Mouse (Mus musculus): ENCODE measurements around the gene Olfr149.
"Not testable (repeated sequence)": the region's sequence is repeated elsewhere in the genome, so short reads cannot be mapped to it uniquely, and the experiment has no call there.

The Olfr149 gene

DNA sequence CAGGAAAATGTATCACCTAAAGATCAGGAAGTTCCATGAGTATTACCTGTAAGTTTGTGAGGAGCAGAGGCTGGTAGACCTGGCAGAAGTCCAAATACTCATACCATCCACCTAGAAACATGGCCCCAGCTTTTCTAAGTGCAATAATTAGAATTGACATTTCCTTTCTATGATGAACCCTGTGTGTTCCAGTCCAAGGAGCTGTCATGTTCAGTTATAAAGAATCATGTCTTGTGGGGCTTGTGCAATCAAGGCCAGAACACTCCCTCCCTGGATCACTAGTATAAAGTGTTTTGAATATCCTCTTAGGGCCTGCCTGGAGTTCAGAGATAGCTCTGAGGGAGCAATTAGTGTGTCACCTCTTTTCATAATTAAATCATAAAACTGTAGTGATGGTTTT lies at the start of gene Olfr149:
Gene Olfr149, minus strand, starts transcription at position 101 of the 400 bp plus-strand sequence.
- DNase-seq = no peak

DNA sequence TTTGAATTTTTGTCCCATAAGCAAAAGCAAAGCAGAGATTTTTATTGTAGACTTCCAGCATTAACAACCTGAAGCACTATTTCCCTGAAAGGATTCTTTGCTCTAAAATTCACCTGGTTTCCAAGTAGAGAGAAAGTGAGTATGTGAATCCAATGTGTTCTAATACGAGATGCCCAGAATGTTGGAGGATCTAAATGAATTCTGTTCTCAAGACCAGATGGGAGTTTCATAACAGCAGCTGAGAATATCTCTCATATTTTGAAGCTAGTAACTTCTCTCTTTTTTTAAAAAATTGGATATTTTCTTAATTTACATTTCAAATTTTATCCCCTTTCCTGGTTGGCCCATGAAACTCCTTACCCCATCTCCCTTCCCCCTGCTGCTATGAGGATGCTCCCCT lies 39.5 kb upstream of the Olfr149 start:
- no peak for DNase-seq

DNA sequence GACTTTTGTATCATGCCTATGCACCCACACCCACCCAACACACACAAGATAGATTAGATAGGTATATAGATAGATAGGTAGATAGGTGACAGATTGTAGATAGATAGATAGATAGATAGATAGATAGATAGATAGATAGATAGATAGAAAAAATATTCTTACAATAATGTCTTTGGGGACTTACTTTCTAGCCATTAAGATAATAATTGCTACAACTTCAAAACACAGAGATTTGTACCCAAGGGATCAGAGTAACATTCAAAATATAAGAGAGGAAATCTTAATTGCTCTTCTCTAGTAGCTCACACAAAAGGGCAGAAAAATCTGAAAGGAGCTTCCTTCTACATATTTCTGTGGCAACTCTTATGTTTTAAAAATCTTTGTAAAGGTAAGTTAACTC lies 39.0 kb upstream of the Olfr149 start, which contains the start of gene Olfr967:
Gene Olfr967, plus strand, starts transcription at position 301 of the 400 bp plus-strand sequence.
- DNase-seq = no peak

DNA sequence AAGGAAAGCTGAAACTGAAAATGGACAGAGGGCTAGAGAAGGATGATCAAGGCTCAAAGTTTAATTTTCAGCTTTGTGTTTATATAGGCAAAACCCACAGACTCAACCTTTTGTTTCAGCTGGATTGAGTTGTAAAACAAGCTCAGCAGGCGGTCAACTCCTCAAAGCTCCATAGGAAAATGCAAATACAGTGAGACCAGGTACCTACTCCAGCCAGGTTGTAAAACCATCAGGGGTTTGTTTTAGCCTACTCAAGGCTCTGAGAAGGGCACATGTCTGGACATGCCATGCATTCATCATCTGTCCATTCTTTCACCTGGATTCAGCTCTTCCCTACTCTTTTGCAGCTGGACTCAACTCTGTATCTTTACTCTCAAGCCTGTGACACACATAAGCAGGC lies 33.8 kb upstream of the Olfr149 start:
- DNase-seq = no peak

DNA sequence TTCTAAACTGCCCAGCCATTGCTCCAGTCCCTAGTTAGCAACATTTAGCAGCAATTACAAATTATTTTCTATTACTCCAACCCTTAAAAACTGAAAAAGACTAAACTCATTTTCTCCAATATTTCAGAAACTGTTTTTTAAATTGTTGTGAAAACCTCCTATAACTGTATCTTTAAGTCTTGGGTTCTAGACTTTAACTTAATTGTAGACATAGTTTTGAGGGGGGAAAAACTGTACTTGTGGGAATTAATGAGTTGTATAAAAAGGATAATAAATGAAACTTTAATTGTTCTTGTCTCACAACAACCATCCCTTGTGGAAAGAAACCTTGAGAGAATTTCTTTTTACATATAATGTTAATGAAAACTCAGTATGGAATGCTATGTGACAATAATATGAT lies 23.8 kb upstream of the Olfr149 start, which contains the start of gene Olfr150:
Gene Olfr150, plus strand, starts transcription at position 301 of the 400 bp plus-strand sequence.
- no peak for DNase-seq

DNA sequence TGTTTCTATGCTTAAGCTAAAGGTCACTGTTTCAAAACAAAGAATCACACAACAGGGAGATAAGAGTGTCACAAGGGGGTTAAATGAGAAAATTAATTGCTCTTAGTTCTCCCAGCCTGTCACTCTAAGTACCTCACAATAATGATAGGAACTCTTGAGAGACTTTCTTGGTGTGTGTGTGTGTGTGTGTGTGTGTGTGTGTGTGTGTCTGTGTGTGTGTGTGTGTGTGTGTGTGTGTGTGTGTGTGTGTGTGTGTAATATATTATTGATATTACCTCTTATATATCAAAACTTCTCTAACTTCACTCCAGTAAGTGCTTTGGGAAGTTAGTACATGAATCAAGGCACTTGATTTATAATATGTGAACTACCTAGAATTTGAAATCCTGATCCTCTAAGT lies 4.1 kb upstream of the Olfr149 start, which contains the start of gene Olfr965:
Gene Olfr965, plus strand, starts transcription at position 301 of the 400 bp plus-strand sequence.
- no peak for DNase-seq

DNA sequence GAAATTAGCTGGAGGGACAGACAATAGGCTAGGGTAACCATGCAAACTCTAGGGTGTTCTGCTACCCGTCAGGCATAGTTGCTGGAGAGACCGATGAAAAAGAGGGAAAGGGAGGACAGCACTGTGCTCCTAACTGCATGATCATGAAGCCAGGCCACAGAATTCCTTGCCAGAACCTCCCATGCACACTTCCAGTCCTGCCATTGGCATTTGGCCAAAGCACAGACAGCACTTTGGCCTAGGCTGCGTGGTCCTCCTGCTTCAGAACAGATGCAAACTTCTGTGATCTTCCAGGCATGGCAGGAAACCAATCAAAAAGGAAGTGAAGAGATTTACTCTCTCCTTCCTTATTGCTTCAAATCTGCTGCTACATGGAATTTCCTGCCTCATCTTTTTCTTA lies 2.0 kb upstream of the Olfr149 start:
- DNase-seq = peak; percentile 70

DNA sequence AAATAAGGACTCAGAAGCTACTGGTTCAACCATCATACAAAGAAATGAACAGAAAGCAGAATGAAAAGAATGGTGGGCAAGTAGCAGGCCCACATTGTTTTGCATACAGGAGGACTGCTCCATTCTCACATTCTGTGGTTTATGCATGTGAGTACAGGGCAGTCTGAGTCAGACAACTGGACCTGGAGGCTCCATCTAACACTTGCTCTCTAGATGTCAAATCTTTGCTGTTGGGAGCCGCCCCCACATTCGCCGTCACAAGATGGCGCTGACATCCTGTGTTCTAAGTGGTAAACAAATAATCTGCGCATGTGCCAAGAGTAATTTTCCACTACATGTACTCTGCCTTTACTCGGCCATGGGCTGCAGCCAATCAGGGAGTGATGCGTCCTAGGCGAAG lies 5.8 kb downstream of the Olfr149 start:
- not testable (repeated sequence) for DNase-seq

DNA sequence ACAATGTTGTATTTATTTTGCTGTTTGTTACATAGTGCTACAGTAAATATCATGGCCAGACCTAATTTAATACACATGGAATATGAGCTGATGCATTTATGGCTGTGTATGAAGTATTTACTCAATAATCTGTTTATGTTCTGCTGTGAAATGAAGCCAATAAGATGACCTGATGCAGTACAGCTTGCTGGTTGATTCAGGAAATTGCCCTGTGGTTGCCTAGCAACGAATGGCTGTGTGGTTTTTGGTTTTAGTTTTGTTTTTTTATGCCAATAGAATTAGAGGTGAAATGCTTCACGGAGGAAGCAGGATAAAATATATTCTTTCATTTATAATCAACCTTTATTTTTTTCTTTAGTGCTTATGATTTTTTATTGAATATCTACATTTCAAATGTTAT lies 27.6 kb downstream of the Olfr149 start:
- no peak for DNase-seq

DNA sequence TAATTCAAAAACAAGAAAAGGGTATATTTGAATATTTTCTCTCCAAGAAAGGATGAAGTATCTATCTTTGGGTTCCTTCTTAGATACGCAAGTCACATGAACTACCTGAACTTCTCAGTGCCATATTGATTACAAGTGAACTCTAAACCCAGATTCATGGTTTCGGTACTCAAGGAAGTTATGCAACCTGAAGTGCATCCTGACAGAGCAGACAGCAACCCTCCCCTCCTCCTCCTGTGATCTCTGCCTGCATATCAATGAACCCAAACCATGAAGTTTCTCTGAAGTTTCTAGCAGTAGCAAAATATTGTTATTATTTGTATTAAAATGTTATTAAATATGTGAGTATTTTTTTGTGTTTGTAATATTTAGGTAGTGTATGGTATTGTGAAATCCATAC lies 28.4 kb downstream of the Olfr149 start:
- DNase-seq = no peak

DNA sequence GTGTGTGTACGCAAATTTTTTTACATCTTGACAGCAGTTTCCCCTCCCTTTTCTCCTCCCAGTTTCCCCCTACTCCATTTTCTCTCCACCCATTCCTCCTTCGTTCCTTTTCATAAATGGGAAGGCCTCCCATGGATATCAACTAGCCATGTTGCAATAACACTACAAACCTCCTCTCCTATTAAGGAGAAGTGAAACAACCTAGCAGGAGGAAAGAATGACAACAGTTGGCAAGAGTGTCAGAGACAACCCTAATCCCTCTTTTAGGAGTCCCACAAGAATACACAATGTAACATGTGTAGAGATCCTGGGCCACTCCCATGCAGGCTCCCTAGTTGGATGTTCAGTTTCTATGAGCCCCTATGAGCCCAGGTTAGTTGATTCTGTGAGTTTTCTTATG lies 32.1 kb downstream of the Olfr149 start:
- DNase-seq = no peak

DNA sequence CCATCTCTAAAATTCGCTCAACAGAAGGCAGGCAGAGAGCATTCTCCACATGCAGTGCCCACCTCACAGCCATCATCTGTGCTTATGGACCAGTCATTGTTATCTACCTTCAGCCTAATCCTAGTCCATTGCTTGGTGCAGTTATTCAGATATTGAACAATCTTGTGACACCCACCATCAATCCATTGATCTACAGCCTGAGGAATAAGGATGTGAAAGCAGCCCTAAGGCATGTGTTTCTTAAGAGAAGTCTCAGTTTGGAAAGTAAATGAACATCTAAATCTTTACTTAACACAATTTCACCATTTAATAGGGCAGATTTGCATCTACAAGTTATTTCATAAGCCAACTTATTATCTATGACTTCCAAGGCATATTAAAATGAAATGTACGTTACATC lies 37.2 kb downstream of the Olfr149 start:
- no peak for DNase-seq

DNA sequence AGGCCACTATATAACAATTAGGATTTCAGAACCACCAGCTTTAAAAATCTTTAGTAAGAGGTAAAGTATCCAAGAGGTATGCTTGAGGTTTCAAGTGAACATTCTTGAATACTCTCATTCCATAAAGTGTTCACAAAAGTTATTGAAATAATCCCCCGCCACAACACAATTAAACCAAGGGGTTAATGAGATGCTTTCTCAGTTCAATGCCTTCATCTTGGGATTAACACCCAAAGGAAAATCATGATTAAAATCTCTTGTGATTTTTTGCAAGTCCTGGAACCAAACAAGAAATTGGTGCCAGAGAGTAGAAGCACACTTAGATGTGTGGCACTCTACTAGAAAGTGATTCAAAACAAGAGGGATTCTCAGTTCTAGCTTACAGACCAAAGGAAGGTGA lies 40.0 kb downstream of the Olfr149 start, which contains the start of gene Olfr963:
Gene Olfr963, plus strand, starts transcription at position 301 of the 400 bp plus-strand sequence.
- no peak for DNase-seq

DNA sequence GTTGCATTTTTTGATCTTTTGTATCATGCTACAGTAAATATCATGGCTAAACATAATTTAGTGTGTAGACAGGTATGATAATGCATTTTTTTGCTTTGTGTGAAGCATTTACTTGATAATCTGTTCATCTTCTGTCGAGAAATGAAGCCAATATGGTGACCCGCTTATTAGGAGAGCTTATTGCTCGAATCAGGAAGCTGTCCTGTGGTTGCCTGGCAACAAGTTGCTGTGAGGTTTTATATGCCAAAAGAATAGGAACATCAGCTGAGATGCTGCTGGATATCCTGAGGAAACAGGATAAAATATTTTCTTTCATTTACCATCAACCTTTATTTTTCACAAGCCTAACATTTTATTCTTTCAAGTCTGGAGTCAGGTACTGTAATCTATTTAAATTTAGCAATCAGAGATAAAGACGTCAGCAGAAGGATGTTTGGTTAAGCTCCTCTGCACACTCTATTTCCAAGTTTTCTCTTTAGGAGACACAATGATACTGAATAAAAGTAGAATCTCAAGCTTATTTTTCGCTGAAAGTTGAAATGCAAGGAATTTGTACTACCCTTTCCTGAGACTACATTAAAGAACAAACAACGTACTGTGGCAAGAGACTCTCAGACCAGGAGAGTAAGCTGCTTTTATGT lies 52.0 kb downstream of the Olfr149 start:
- DNase-seq = no peak

Measured in kidney, postnatal 10 days (tissue).